Mouse (Mus musculus): Measurements from ENCODE around the gene Nol12.
A peak's percentile ranks its signal among the peaks of the same experiment; 100 is the strongest.

GRCm38 (mm10) chr15:78955663-78956062 lies 20.9 kb downstream of the Nol12 start:
- TF ChIP-seq POLR2A (IDR thresholded peaks at IDR 0.05; ENCODE audit: insufficient read depth, low read depth, low read length), result no peak
- peak; percentile 9; the same call in 1 of the 2 replicates for TF ChIP-seq CTCF (IDR thresholded peaks at IDR 0.05)
- TF ChIP-seq EP300 (IDR thresholded peaks at IDR 0.05; ENCODE audit: insufficient read depth, low read depth, low read length), result no peak

Data from heart, adult 2 months (tissue).